Mouse (Mus musculus) embryonic stem cell, embryonic (primary cell): ENCODE measurements around the gene Tacc2.

Experiments
- CTCF ChIA-PET, 4 experiments: fragments of 300-600 bp in 2 of 4; fragments of 350-600 bp in 2 of 4; sonication (Branson Sonifier 250); formaldehyde crosslinking; loops; one replicate each; lab custom pipeline; 2022; ENCODE audit warnings: inconsistent platforms in 2 of 4; lab: Charles Lee
- POLR2A ChIA-PET, 4 experiments: fragments of 300-600 bp in 2 of 4; fragments of 350-600 bp in 2 of 4; sonication (Branson Sonifier 250); formaldehyde crosslinking; loops; one replicate each; lab custom pipeline; 2022; ENCODE audit warnings: antibody characterized with exemption in 4 of 4, inconsistent platforms in 1 of 4; lab: Charles Lee

Gene Tacc2

DNA sequence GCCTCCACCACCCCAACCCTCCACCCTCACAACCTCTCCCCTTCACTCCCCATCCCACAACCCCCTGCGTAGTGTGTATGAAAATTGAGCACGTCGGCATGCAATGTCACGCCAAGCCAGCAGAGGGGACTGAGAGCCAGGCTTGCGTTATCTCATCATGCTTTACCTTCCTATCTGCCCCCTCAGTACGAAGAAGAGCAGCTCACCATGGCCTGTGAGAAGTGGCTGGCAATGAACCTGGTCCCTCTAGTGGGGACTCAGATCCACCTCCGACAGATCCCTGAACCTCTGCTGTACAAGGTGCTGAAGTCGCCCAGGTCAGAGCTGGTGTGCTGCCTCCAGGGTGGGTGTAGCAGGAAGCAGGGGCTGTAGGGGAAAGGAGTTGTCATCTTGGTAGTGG, 219.5 kb downstream of the Tacc2 start:
- POLR2A ChIA-PET, result interaction anchor here (0.5 to 1.5 kb wide), 12 partner anchors 9 to 265 kb away, joined by 3 to 7 read pairs (median 4); partner anchors contain the start of gene Btbd16 (in 1 of the 4)
- CTCF ChIA-PET, result interaction anchor here (0.6 to 2.0 kb wide), 26 partner anchors 9 to 316 kb away, joined by 3 to 10 read pairs (median 3); partner anchors contain the start of gene Btbd16 (in 1 of the 4)

DNA sequence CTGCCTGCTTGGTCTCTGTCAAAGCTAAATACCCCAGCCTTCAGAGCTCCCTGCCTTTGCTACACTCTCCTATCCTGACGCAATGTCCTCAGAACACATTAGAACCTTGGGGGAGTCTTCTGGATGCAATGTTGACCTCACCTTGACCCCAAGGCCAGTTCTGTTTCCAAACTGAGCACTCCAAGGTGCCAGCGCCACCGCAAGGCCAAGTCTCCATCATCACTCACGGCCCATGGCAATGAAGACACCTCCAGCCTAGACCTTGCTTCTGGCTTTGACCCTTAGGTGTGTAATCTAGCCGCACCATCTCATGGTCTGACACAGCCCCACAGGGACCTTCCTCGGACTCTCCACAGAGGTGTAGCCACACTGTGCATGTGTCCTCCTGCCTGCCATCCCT, 220.3 kb downstream of the Tacc2 start:
- ChIA-PET CTCF (interaction anchor here (0.5 to 2.0 kb wide), 23 partner anchors 8 to 315 kb away, joined by 3 to 10 read pairs (median 3); partner anchors contain the start of gene Btbd16 (in 1 of the 4)), POLR2A (interaction anchor here (0.5 to 1.5 kb wide), 13 partner anchors 8 to 266 kb away, joined by 3 to 7 read pairs (median 3); no protein-coding TSS in a partner anchor)

- CTCF ChIA-PET, result no interaction called here
- POLR2A ChIA-PET, result no interaction called here
Measured at GRCm38 (mm10) chr7:130799418-130799817, 222.2 kb downstream of the Tacc2 start.

DNA sequence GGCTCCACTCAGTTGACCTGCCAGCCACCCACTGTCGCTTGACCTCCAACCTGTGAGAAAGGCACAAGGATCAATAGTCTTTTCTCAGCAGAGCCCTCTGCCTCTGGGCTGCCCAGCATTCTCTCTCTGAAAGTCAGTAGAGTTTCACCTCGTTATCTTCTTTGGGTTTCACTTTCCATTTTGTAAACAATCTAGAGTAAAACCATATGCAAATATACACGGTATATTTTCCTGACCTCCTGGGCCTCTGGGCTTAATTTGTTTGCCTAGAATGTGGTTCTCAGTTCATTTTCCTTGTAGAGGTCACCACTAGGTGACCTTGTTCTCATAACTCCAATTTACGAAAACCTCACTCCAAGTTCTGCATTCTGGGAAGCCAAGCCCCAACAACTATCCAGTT, 223.4 kb downstream of the Tacc2 start:
- ChIA-PET CTCF (interaction anchor here in 1 of 4 experiments (0.6 kb wide), 1 partner anchor 33 kb away, joined by 6 read pairs; no protein-coding TSS in a partner anchor), POLR2A (no interaction called here)

DNA sequence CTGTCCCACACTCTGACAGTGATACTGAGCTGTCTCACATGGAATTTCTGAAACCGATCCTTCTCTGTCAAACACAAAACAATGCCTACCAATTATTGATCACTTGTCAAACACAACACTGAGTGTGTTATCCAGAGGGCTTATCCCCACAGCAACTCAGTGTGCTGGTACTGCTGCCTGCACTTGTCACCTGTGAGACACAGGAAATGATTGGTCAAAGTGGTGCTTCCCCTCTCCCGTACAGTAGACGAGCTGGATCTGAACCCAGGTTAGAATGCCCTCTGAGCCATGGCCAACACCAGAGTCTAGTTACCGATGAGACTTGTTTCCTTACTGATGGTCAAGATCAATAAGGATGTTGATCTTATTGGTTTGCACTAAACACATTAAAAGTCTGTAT, 224.6 kb downstream of the Tacc2 start:
- ChIA-PET POLR2A (no interaction called here), CTCF (interaction anchor here in 1 of 4 experiments (1.2 kb wide), 1 partner anchor 11 kb away, joined by 3 read pairs; no protein-coding TSS in a partner anchor)

DNA sequence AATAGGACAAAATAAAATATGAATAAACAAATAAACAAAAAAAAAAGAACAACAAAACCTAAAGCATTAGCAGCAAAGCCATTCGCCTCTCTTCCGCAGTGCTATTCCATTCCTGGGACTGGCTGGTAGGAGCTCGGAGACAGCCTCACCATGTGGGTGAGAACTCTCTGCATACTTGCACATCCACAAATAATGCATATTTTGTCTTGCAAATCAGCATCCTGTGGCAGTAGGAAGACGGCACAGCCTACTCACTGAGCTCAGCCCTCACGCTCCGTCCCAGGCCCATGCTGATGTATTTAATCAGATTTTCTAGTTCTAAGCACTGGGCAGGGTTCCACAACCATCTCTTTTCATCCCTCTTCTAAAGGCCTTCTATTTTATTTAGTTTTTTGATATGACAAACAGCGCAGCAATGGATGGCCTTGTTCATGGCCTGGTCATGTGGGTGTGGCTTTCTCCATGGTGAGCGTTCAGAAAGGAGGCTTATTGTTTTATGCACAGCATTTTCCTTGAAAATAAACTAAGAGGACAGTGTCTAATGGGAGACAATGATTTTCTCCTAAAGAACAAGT, 226.1 kb downstream of the Tacc2 start:
- POLR2A ChIA-PET, result interaction anchor here in 3 of 4 experiments (0.7 to 1.4 kb wide), 4 partner anchors 32 to 57 kb away, joined by 3 to 6 read pairs (median 4); no protein-coding TSS in a partner anchor
- CTCF ChIA-PET, result interaction anchor here in 2 of 4 experiments (0.7 to 1.4 kb wide), 3 partner anchors 16 to 230 kb away, joined by 3 to 5 read pairs (median 4); no protein-coding TSS in a partner anchor

- ChIA-PET POLR2A (interaction anchor here in 3 of 4 experiments (0.5 to 1.2 kb wide), 4 partner anchors 8 to 196 kb away, joined by 3 to 10 read pairs (median 3); no protein-coding TSS in a partner anchor), CTCF (interaction anchor here in 1 of 4 experiments (1.0 to 1.2 kb wide), 2 partner anchors 8 to 42 kb away, joined by 3 read pairs; no protein-coding TSS in a partner anchor)
Measured at GRCm38 (mm10) chr7:130804991-130805390, 227.8 kb downstream of the Tacc2 start.

DNA sequence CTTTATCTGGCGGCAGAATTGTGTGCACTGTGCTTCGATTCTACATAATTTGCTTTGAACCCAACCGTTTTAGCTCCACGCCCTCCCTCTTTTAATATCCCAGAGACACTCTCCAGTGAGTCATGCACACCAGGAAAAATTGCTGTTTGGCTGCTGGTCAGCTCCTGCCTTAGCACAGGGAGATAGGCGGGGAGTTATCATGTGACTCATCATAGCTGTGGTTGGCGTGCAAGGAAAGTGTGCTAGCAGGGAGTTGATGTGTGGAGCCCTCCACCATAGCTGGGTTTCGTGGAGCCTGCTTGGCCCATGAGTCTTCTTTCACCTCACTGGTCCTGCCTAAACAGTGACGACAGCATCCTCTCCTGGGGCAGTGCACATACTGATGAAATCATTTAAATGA, 230.5 kb downstream of the Tacc2 start:
- ChIA-PET POLR2A (interaction anchor here in 2 of 4 experiments (0.6 to 2.1 kb wide), 6 partner anchors 11 to 1586 kb away, joined by 3 to 7 read pairs (median 4); no protein-coding TSS in a partner anchor), CTCF (interaction anchor here in 2 of 4 experiments (0.6 to 2.5 kb wide), 5 partner anchors 11 to 503 kb away, joined by 3 to 9 read pairs (median 3); partner anchors contain the start of gene Btbd16 (in 1 of the 2))

DNA sequence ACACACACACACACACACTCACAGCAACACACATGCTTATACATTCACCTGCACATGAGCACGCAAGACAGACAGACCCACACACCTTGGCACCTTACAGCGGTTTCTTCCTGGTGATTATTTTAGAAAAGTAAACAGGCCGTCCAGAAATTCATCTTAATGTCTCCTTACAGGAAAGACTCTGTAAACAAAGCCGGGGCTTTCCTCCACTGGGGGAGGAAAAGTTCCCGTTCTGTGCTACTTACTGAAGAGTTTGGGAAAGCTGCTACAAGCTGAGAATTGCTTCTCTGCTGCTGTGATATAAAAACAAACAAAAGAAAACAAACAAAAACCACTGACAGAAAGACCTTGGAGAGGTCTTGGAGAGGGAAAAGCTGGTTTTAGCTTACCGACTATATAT, 231.5 kb downstream of the Tacc2 start:
- ChIA-PET POLR2A (interaction anchor here in 1 of 4 experiments (0.7 kb wide), 1 partner anchor 1587 kb away, joined by 4 read pairs; no protein-coding TSS in a partner anchor), CTCF (interaction anchor here in 2 of 4 experiments (0.6 to 2.5 kb wide), 4 partner anchors 12 to 51 kb away, joined by 3 to 9 read pairs (median 6); partner anchors contain the start of gene Btbd16 (in 1 of the 2))

DNA sequence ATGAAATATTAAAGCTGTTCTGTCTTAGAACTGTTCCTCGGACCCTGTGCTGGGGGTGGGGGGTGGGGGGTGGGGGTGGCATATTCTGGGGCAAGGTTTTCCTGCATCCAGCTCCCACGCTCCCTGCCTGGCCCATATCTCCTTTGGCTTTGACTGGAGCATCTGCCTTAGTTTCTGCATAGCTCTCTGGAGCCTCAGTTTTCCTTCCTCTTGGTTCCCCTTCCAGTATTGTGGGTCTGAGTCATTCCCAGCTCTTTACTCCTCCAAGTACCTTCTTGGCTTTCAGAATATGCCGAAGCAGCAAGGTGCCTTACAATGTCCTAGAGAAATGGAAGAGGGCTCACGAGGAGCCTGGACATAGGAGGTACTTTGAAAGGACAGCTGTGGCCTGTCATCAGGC, 233.0 kb downstream of the Tacc2 start:
- POLR2A ChIA-PET, result interaction anchor here in 1 of 4 experiments (0.8 kb wide), 1 partner anchor 12 kb away, joined by 3 read pairs; no protein-coding TSS in a partner anchor
- CTCF ChIA-PET, result interaction anchor here in 3 of 4 experiments (0.5 to 1.0 kb wide), 4 partner anchors 25 to 206 kb away, joined by 3 to 4 read pairs (median 3); no protein-coding TSS in a partner anchor

DNA sequence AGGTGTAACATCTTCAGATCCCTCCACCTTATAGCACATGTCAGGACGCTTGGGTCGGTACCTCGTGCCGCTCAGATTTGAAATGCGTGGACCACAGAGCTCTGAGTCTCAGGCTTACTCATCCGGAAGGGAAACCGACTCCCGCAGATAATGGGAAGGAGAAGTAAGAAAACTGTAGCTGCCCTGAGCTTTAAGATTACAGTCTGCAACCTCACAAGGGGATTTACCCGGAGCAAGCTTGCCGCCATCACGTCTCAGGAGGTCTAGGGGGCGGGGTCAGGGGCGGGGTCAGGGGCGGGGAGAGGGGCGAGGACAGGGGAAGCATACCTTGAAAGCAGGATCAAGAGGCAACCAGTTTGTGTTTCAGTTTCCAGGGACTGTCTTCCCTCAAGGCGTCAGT, 235.2 kb downstream of the Tacc2 start:
- POLR2A ChIA-PET, result interaction anchor here (0.6 to 2.0 kb wide), 13 partner anchors 12 to 126 kb away, joined by 3 to 6 read pairs (median 3); partner anchors contain the start of gene Plekha1 (in 1 of the 4)

More for the DNA sequence above, 235.2 kb downstream of the Tacc2 start:
- CTCF ChIA-PET, result interaction anchor here (0.5 to 0.6 kb wide), 4 partner anchors 12 to 1526 kb away, joined by 3 to 10 read pairs (median 4); no protein-coding TSS in a partner anchor
